Mouse (Mus musculus): ENCODE results near the gene Vkorc1l1. TPM values are rescaled to one million over a fixed set of nuclear protein-coding genes. Genes with fewer than 3 reads are reported as not detected.

Gene Vkorc1l1
- polyA plus RNA-seq, 1 experiment: not detected

DNA sequence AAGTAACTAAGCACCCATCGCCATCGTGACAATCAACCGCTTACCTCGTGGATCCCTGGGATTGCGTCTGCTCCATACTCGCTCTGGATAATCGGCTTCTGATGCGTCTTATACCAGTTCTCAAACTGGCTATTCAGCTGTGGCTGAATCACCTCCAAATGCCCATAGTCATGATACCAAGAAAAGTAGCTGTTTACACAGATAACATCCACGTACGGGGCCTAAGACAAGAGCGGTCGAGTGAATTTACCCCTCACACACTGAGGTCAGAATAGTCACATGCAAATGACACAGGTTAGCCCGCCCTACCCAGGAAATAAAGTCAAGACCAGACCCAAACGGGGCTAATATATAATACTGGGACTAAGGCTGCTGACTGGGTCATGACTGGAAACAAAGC lies 51.6 kb downstream of the Vkorc1l1 start:
- Histone ChIP-seq H3K27ac (ENCODE audit: insufficient read depth, low read depth, low read length) (no peak overlapping the region), H3K4me3 (ENCODE audit: insufficient read depth, low read depth, low read length) (no peak overlapping the region), H3K4me1 (ENCODE audit: control insufficient read depth, insufficient read depth, low read length) (no peaks in the 10 kb centered on the region)
- 93% methylated on average over 14 of the region's 14 CpGs for WGBS
- no peak for TF ChIP-seq CTCF (IDR thresholded peaks at IDR 0.05; ENCODE audit: insufficient read depth, low read depth, low read length)
- no peak for TF ChIP-seq POLR2A (IDR thresholded peaks at IDR 0.05; ENCODE audit: insufficient read depth, low read depth, low read length)

DNA sequence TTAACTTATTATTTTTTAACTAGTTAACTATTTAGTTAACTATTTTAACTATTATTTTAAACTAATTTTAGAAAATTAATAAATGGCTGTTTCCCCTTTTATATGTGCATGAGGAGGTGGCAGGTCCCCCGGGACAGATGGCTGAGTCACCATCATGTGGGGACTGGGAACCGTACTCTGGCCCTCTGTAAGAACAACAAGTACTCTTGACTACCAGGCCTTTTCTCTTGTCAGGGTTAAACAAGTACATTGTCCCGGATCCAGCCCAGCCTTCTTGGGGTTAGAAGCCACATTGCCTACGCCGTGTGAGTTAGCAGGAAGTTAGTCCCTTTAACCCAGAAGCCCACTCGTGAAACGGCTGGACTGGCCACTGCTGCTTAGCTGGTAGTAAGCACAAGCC lies 53.2 kb downstream of the Vkorc1l1 start:
- no peak overlapping the region for H3K4me3 ChIP-seq (ENCODE audit: insufficient read depth, low read depth, low read length)
- H3K27ac ChIP-seq (ENCODE audit: insufficient read depth, low read depth, low read length): no peak overlapping the region
- TF ChIP-seq CTCF (IDR thresholded peaks at IDR 0.05; ENCODE audit: insufficient read depth, low read depth, low read length): no peak
- no peak for TF ChIP-seq POLR2A (IDR thresholded peaks at IDR 0.05; ENCODE audit: insufficient read depth, low read depth, low read length)
- WGBS: 91% methylated on average over 7 of the region's 7 CpGs
- H3K4me1 ChIP-seq (ENCODE audit: control insufficient read depth, insufficient read depth, low read length): no peaks in the 10 kb centered on the region

DNA sequence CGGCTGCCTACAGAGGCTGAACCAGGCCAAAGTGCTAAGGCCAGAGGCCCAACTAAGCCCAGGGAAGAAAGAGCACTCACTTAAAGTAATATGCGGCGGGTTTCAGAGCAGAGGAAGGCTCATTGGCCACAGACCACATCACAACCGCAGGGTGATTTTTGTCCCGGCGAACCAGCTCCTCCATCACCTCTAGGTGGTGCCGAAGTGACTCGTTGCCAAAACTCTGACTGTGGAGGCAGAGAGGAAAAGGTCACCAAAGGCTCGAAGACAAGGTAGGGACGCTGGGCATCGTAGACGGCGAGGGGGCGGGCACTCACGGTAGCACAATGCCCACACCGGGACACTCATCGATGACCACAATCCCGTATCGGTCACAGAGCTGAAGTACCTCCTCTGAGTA lies 55.9 kb downstream of the Vkorc1l1 start:
- Histone ChIP-seq H3K4me1 (ENCODE audit: control insufficient read depth, insufficient read depth, low read length) (peaks cover 3% of the 10 kb centered on the region; the same call in 1 of the 2 replicates), H3K27ac (ENCODE audit: insufficient read depth, low read depth, low read length) (no peak overlapping the region), H3K4me3 (ENCODE audit: insufficient read depth, low read depth, low read length) (no peak overlapping the region)
- no peak for TF ChIP-seq POLR2A (IDR thresholded peaks at IDR 0.05; ENCODE audit: insufficient read depth, low read depth, low read length)
- no peak for TF ChIP-seq CTCF (IDR thresholded peaks at IDR 0.05; ENCODE audit: insufficient read depth, low read depth, low read length)
- 71% methylated on average over 19 of the region's 19 CpGs for WGBS

DNA sequence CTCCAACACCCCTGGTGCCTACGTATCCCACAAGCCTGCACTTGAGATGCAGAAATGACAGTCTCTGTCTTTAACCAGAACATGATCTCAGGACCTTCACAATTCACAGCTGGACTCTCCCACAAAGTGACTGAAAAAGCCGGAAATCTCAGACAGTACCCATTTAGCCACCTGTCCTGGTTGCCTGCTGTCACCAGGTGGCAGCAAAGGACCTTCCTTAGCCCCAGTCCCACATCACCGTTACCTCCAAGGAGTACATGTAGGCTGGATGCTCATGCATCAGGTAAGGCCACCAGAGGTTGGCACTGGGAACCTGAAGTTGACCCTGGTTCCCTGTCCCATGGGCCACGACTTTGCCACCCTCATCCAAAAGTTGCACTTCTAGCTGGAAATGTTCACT lies 57.3 kb downstream of the Vkorc1l1 start:
- H3K27ac ChIP-seq (ENCODE audit: insufficient read depth, low read depth, low read length): no peak overlapping the region
- TF ChIP-seq CTCF (IDR thresholded peaks at IDR 0.05; ENCODE audit: insufficient read depth, low read depth, low read length) (0 out of 2 replicates have a peak, but pooled peaks have one; percentile 32), POLR2A (IDR thresholded peaks at IDR 0.05; ENCODE audit: insufficient read depth, low read depth, low read length) (no peak)
- H3K4me1 ChIP-seq (ENCODE audit: control insufficient read depth, insufficient read depth, low read length): peaks cover 3% of the 10 kb centered on the region; the same call in 1 of the 2 replicates
- H3K4me3 ChIP-seq (ENCODE audit: insufficient read depth, low read depth, low read length): no peak overlapping the region
- 38% methylated on average over 4 of the region's 4 CpGs for WGBS

DNA sequence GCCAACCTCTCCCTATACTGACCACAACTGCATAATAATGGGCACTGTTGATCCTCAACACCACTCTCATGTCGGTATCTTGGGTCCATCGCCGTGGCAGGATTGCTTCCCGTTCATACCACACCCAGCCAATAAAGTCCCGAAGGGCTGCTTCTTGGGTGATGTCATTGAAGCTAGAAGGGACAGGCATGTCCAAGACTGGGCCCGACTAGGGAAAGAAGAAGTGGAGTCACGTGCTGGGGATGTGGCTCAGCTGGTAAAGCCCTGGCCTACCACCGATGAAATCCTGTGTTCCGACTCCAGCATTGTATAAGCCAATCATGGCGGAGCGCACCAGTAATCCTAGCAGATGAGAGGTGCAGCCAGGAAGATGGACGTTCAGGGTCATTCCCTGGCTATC lies 59.0 kb downstream of the Vkorc1l1 start:
- 92% methylated on average over 12 of the region's 12 CpGs for WGBS
- no peak for TF ChIP-seq POLR2A (IDR thresholded peaks at IDR 0.05; ENCODE audit: insufficient read depth, low read depth, low read length)
- TF ChIP-seq CTCF (IDR thresholded peaks at IDR 0.05; ENCODE audit: insufficient read depth, low read depth, low read length): no peak
- no peak overlapping the region for H3K4me3 ChIP-seq (ENCODE audit: insufficient read depth, low read depth, low read length)
- peaks cover 3% of the 10 kb centered on the region; the same call in 1 of the 2 replicates for H3K4me1 ChIP-seq (ENCODE audit: control insufficient read depth, insufficient read depth, low read length)
- H3K27ac ChIP-seq (ENCODE audit: insufficient read depth, low read depth, low read length): no peak overlapping the region

DNA sequence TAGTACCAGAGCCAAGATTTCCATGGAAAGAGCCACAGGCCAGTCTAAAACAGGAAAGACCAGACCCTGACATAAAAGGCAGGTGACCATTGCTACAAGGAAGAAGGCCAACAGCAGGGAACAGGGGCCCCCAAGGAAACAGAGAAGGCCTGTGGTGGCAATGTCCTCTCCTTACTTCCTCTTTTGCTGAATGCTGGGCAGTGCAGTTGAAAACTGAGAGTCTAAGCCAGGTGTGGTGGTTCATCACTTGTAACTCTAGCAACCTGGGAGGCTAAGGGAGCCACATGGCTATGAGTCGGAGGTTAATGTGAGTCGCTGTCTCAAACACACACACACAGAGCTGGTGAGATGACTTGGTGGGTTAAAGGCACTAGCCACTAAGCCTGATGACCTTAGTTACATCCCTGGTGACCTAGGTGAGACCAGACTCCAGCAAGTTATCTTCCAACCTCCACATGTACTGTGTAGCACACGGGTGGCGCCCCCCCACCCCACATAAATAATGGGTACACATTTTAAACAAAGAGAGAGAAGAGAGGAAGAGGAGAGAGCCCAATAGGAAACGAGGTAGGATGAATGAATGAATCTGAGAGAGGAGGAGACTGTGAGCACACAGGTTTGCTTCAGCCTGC lies 59.7 kb downstream of the Vkorc1l1 start:
- Histone ChIP-seq H3K27ac (ENCODE audit: insufficient read depth, low read depth, low read length) (no peak overlapping the region), H3K4me1 (ENCODE audit: control insufficient read depth, insufficient read depth, low read length) (peaks cover 3% of the 10 kb centered on the region; the same call in 1 of the 2 replicates), H3K4me3 (ENCODE audit: insufficient read depth, low read depth, low read length) (peak overlapping the region; percentile 87; the same call in 1 of the 2 replicates)
- 69% methylated on average over 5 of the region's 5 CpGs for WGBS
- no peak for TF ChIP-seq CTCF (IDR thresholded peaks at IDR 0.05; ENCODE audit: insufficient read depth, low read depth, low read length)
- TF ChIP-seq POLR2A (IDR thresholded peaks at IDR 0.05; ENCODE audit: insufficient read depth, low read depth, low read length): no peak

DNA sequence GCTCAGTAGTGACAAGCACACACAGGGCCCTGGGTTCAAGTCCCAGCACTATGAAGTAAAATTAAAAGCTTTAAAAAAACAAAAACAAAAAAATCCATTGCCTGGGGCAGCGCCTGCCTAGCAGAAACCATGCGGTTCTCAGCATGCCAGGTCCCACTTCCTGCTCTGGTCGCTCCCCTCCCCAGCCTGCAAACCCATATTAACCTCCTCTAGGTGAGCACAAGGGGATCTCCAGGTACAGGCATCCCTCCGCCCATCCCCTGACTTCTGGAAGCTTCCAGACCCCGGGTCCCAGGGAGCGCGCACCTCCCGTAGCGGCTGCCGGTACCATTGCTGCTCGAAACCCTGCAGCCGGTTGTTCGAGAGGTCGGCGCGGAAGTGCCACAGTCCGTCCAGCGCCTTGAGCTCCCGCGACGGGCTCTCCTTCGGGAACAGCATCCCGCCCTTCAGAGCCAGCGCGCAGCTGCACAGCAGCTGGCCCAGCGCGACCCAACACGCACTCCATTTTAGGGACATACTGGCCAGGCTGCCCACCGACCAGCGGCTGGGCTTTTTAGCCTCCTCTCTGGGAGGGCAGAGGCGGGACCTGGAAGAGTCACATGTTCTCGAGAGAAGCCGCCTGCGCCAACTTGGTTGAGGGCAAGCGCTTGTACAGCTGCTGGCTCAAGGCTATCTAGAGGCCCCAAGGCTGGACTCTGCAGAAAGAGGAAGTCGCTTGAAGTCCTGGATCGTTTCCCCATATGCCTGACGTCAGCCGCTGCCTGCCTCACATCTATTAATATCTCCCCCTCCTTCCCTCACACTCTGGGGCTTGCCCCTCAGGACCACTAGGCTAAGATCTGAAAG lies 60.8 kb downstream of the Vkorc1l1 start, which contains the start of gene Gusb:
TSS of gene Gusb (minus strand) at position 749 of the 846 bp plus-strand sequence.
- under 1% methylated on average over 39 of the region's 39 CpGs for WGBS
- TF ChIP-seq CTCF (IDR thresholded peaks at IDR 0.05; ENCODE audit: insufficient read depth, low read depth, low read length) (no peak), POLR2A (IDR thresholded peaks at IDR 0.05; ENCODE audit: insufficient read depth, low read depth, low read length) (peak; percentile 61)
- peak within 1 kb of the TSS; percentile 87 for H3K4me3 ChIP-seq (ENCODE audit: insufficient read depth, low read depth, low read length)
- peak within 1 kb of the TSS; percentile 12 for H3K27ac ChIP-seq (ENCODE audit: insufficient read depth, low read depth, low read length)
- peaks cover 3% of the 10 kb centered on the region; the same call in 1 of the 2 replicates for H3K4me1 ChIP-seq (ENCODE audit: control insufficient read depth, insufficient read depth, low read length)

DNA sequence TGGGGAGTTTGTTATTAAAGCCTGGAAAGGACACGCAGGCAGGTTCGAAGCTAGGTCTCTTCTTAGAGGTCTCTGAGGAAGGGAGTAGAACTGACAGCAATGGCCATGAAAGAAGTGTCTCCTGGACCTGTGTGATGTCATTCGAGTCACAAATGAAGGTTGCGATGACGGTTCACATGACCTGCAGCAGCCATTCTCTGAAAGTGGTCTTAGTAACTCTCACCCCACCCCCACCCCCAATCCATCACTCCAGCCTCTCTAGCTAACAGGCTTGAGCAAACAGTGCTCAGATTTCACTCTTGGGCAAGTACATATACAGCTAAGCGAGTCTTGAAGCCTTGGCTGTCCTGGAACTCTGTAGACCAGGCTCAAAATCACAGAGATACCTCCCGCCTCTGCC lies 61.5 kb downstream of the Vkorc1l1 start:
- Histone ChIP-seq H3K4me1 (ENCODE audit: control insufficient read depth, insufficient read depth, low read length) (peaks cover 3% of the 10 kb centered on the region; the same call in 1 of the 2 replicates), H3K4me3 (ENCODE audit: insufficient read depth, low read depth, low read length) (no peak overlapping the region)
- 75% methylated on average over 7 of the region's 7 CpGs for WGBS

DNA sequence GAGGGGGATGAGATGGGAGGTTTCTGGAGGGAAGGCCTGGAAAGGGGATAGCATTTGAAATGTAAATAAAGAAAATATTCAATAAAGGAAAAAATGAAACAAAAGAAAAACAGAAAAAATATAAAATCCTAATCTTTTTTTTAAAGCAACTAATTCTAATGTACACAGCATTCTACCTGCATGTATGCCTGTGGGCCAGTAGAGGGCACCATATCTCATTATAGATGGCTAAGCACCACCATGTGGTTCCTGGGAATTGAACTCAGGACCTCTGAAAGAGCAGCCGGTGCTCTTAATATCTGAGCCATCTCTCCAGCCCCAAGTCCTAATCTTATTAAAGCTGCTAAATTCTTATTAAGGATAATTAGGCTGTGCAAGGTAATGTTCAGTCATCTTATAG lies 65.6 kb downstream of the Vkorc1l1 start:
- TF ChIP-seq POLR2A (IDR thresholded peaks at IDR 0.05; ENCODE audit: insufficient read depth, low read depth, low read length) (no peak), CTCF (IDR thresholded peaks at IDR 0.05; ENCODE audit: insufficient read depth, low read depth, low read length) (no peak)
- Histone ChIP-seq H3K27ac (ENCODE audit: insufficient read depth, low read depth, low read length) (no peak overlapping the region), H3K4me1 (ENCODE audit: control insufficient read depth, insufficient read depth, low read length) (no peaks in the 10 kb centered on the region), H3K4me3 (ENCODE audit: insufficient read depth, low read depth, low read length) (no peak overlapping the region)
- 95% methylated on average over 1 of the region's 1 CpGs for WGBS

More for the DNA sequence above, 61.5 kb downstream of the Vkorc1l1 start:
- H3K27ac ChIP-seq (ENCODE audit: insufficient read depth, low read depth, low read length): peak overlapping the region; percentile 6
- TF ChIP-seq POLR2A (IDR thresholded peaks at IDR 0.05; ENCODE audit: insufficient read depth, low read depth, low read length): no peak
- TF ChIP-seq CTCF (IDR thresholded peaks at IDR 0.05; ENCODE audit: insufficient read depth, low read depth, low read length): no peak

Data from olfactory bulb, adult 2 months (tissue).